Mouse (Mus musculus) bone marrow, adult 2 months (tissue): ENCODE data around the gene Cnnm1. TPM values are rescaled to one million over a fixed set of nuclear protein-coding genes. Genes with fewer than 3 reads are reported as not detected.

ENCODE experiments used
- H3K27ac ChIP-seq: fragments of 200-500 bp; 2 replicates; pipeline ENCODE4 v1.5.1; 2012; ENCODE audit warnings: low read depth, mild to moderate bottlenecking, control low read depth, inconsistent platforms, low read length; ENCODE audit not compliant: control insufficient read depth, poor library complexity, insufficient read depth
- H3K4me1 ChIP-seq: fragments of 200-500 bp; 2 replicates; pipeline ENCODE4 v1.6.1; 2011; ENCODE audit warnings: low read length; ENCODE audit not compliant: control insufficient read depth, insufficient read depth
- H3K4me3 ChIP-seq: fragments of 200-500 bp; replicated peaks from 2 replicates; pipeline ENCODE3; 2011; ENCODE audit warnings: mild to moderate bottlenecking, low read depth, low read length, control low read depth; ENCODE audit not compliant: control insufficient read depth
- CTCF ChIP-seq: fragments of 200-500 bp; IDR thresholded peaks from 2 replicates; pipeline ENCODE4 v1.5.1; 2011; ENCODE audit warnings: low read length, control low read depth; ENCODE audit not compliant: control insufficient read depth, insufficient read depth
- POLR2A ChIP-seq: fragments of 200-500 bp; IDR thresholded peaks from 2 replicates; pipeline ENCODE4 v1.6.1; 2011; ENCODE audit warnings: low read depth, mild to moderate bottlenecking, control low read depth, low read length, borderline replicate concordance; ENCODE audit not compliant: control insufficient read depth
- WGBS: fragments of 180-500 bp; shearing (Covaris S2); methylation state at CpG from one replicate; pipeline ENCODE4 v1.1.7; 2018; 5-methylcytosine and 5-hydroxymethylcytosine counted together
- polyA plus RNA-seq: library from polyadenylated mRNA; stranded (reverse); fragments of >200 nt; gene quantifications from 2 replicates; pipeline ENCODE4 v1.2.4, GENCODE M21; 2011; ENCODE audit warnings: low replicate concordance; ENCODE audit not compliant: missing spikeins, insufficient read depth, insufficient read length

Gene Cnnm1
- polyA plus RNA-seq, 1 experiment: 3.6 TPM

DNA sequence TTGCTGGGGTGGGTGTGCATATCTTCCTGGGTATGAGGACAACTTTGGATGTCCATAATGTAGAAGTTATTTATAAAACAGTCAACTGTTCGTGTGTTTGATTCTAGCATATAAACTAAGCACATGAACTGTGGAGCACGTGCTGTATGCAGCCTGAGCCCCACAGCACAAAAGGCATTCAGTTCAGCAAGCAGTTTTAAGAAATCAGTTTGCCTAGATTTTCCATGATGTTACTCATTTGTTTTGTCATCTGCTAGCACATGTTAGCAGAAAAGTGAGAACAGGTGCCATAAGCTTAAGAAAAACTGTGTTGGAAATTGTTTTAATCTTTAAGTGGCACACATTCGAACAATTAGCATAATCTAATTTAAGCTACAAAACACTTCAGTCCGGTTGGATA lies 19.7 kb downstream of the Cnnm1 start:
- no peak overlapping the region for H3K27ac ChIP-seq
- WGBS: 59% methylated on average over 4 of the region's 4 CpGs
- no peak overlapping the region for H3K4me3 ChIP-seq
- no peaks in the 10 kb centered on the region for H3K4me1 ChIP-seq
- TF ChIP-seq CTCF: no peak
- no peak for TF ChIP-seq POLR2A

- WGBS: 85% methylated on average over 12 of the region's 12 CpGs
- no peak overlapping the region for H3K27ac ChIP-seq
- TF ChIP-seq POLR2A (no peak), CTCF (no peak)
- no peaks in the 10 kb centered on the region for H3K4me1 ChIP-seq
- H3K4me3 ChIP-seq: no peak overlapping the region
Observed at GRCm38 (mm10) chr19:43460481-43460880, 20.2 kb downstream of the Cnnm1 start.

- Histone ChIP-seq H3K4me3 (no peak overlapping the region), H3K27ac (no peak overlapping the region), H3K4me1 (no peaks in the 10 kb centered on the region)
- WGBS: 89% methylated on average over 3 of the region's 3 CpGs
- TF ChIP-seq POLR2A (no peak), CTCF (no peak)
Observed at GRCm38 (mm10) chr19:43462141-43462540, 21.9 kb downstream of the Cnnm1 start.

DNA sequence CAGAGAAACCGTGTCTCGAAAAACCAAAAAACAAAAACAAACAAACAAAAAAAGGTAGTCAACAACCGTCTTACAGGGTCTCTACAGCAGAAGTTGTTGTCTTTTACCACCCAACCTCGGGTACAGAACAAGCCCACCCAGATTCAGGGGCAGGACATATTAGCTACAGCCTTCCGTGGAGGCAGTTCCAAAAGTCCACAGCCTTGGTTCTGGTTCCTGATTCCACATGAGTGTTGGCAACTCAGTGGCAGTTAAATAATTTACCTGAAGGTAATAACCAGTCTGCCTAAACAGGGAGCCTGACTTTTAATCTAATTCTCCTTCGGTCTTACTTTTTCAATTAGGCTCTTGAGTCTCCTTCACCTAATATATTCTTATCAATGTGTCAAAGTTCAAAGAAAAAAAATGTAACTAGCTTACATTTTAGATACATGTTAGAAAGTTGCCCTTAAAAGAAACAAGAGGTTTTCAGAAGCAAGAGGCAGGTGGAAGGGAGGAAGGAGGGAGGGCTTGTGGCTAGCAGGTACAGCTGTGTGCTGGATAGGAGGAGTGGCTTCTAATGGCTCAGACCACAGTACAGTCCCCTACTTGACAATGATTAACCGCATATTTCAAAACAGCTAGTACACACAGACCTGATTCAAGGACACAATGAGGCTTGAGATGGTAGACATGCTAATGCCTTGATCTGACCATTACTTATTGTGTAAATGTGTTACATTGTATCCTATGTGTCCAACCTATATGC lies 23.5 kb downstream of the Cnnm1 start:
- Histone ChIP-seq H3K4me3 (no peak overlapping the region), H3K4me1 (no peaks in the 10 kb centered on the region), H3K27ac (no peak overlapping the region)
- 83% methylated on average over 7 of the region's 7 CpGs for WGBS
- TF ChIP-seq CTCF: no peak
- TF ChIP-seq POLR2A: no peak

DNA sequence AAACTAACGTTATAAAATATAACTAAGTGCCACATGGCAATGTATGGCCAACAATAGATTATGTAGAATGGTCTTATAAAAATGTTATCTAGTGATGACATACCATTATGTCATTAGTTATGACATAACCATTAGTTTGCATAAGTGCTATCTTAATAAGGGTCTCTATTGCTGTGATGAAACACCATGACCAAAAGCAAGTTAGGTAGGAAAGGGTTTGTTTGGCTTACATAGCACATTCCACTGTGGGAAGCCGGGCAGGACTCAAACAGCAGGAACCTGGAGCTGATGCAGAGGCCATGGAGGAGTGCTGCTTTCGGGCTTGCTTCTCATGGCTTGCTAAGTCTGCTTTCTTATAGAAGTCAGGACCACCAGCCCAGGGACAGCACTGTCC lies 24.1 kb downstream of the Cnnm1 start:
- 78% methylated on average over 3 of the region's 3 CpGs for WGBS
- no peak overlapping the region for H3K4me3 ChIP-seq
- no peak for TF ChIP-seq POLR2A
- no peak for TF ChIP-seq CTCF
- no peaks in the 10 kb centered on the region for H3K4me1 ChIP-seq
- H3K27ac ChIP-seq: no peak overlapping the region

DNA sequence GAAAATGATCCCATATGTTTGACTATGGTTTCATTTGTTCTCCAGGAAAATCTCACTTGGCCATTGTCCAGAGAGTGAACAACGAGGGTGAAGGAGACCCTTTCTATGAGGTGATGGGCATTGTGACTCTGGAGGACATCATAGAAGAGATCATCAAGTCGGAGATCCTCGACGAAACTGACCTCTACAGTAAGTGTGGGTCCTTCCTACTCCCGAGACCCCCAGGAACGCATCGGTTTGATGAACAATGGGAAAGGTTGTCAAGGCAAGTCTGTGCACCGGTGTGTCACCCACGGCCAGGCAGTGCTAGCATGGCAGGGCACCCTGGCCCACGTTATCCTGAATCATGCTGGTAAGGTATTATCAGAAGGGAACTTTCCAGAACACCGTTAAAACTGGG lies 24.8 kb downstream of the Cnnm1 start:
- no peak for TF ChIP-seq POLR2A
- TF ChIP-seq CTCF: no peak
- H3K27ac ChIP-seq: no peak overlapping the region
- H3K4me3 ChIP-seq: no peak overlapping the region
- no peaks in the 10 kb centered on the region for H3K4me1 ChIP-seq
- WGBS: 83% methylated on average over 11 of the region's 11 CpGs

DNA sequence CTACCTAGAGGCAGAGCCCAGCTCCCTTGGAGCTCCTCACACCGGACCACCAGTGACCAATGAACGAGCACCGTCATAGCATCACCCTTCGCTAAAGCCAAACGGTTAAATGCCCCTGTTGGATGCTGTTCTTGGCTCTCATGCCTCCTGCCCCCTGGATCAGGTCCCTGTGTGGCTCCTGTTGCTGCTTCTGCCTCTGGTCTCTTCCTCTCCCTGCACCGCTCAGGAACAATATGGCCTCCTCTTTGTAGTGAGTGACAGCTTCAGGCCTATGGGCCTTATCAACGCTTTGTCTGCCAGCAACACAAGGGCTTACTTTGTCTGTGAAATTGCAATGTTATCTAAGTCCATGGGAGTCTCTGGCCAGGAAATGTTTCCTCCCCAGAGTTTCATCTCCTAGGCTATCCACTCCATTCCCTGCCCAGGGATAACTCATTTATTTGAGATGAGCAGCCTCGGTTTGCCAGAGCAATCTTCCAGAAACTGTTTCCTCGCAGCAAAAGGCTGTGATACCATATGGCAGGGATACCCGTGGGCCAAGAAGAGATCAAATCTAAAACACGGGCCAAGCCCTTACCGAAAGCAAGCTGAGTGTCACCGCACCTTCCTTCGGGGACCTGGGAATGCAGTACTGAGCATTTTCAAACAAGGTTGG lies 25.5 kb downstream of the Cnnm1 start:
- no peak overlapping the region for H3K27ac ChIP-seq
- no peaks in the 10 kb centered on the region for H3K4me1 ChIP-seq
- no peak for TF ChIP-seq CTCF
- TF ChIP-seq POLR2A: no peak
- H3K4me3 ChIP-seq: no peak overlapping the region
- WGBS: 84% methylated on average over 14 of the region's 14 CpGs

GRCm38 (mm10) chr19:43467927-43468685 lies 27.9 kb downstream of the Cnnm1 start:
- no peak overlapping the region for H3K4me3 ChIP-seq
- WGBS: 82% methylated on average over 12 of the region's 12 CpGs
- no peak for TF ChIP-seq POLR2A
- no peak for TF ChIP-seq CTCF
- no peaks in the 10 kb centered on the region for H3K4me1 ChIP-seq
- H3K27ac ChIP-seq: no peak overlapping the region
